Mouse (Mus musculus) lung, postnatal 25 days (tissue): Measurements from ENCODE around the gene Mid1.
"Not testable (repeated sequence)": the region's sequence is repeated elsewhere in the genome, so short reads cannot be mapped to it uniquely, and the experiment has no call there.

ENCODE experiments used
- DNase-seq: peaks from one replicate; pipeline ENCODE4 v3.0.0; 2022; ENCODE audit warnings: low spot score

Gene Mid1

GRCm38 (mm10) chrX:170017333-170018245 lies 332.6 kb downstream of the Mid1 start:
- peak; percentile 73 for DNase-seq

GRCm38 (mm10) chrX:170018571-170019218 lies 333.7 kb downstream of the Mid1 start:
- not testable (repeated sequence) for DNase-seq

- not testable (repeated sequence) for DNase-seq
Observed at GRCm38 (mm10) chrX:170019219-170019953, 334.4 kb downstream of the Mid1 start.

- peak; percentile 94 for DNase-seq
Observed at GRCm38 (mm10) chrX:170019954-170020689, 335.1 kb downstream of the Mid1 start.

GRCm38 (mm10) chrX:170020690-170021050 lies 335.7 kb downstream of the Mid1 start:
- not testable (repeated sequence) for DNase-seq

GRCm38 (mm10) chrX:170021205-170021604 lies 336.2 kb downstream of the Mid1 start:
- DNase-seq = not testable (repeated sequence)

- DNase-seq = not testable (repeated sequence)
Observed at GRCm38 (mm10) chrX:170021750-170022461, 336.9 kb downstream of the Mid1 start.
